Mouse (Mus musculus): ENCODE measurements at regions not wholly inside any gene's neighbourhood (a gene's known extent, or its start where the extent isn't known, plus 50 kb on each side); places are given as distances from the start of the nearest gene placed in this dataset.

GRCm38 (mm10) chr1:121049684-121050083 is 282.7 kb downstream of the Insig2 start:
- TF ChIP-seq CTCF (IDR thresholded peaks at IDR 0.05; ENCODE audit: control insufficient read depth, insufficient read depth, low read length) (no peak), POLR2A (IDR thresholded peaks at IDR 0.05; ENCODE audit: borderline replicate concordance, control insufficient read depth, low read depth, low read length) (no peak)
- WGBS = 68% methylated on average over 4 of the region's 4 CpGs
- H3K27ac ChIP-seq (ENCODE audit: control insufficient read depth, insufficient read depth, low read depth, low read length, poor library complexity) = no peak overlapping the region
- H3K4me3 ChIP-seq (replicated peaks; ENCODE audit: control insufficient read depth, low read depth, low read length) = no peak overlapping the region
- no peaks in the 10 kb centered on the region for H3K4me1 ChIP-seq (ENCODE audit: control insufficient read depth, insufficient read depth, low read length)

GRCm38 (mm10) chr1:121050695-121051495 is 281.5 kb downstream of the Insig2 start:
- TF ChIP-seq CTCF (IDR thresholded peaks at IDR 0.05; ENCODE audit: control insufficient read depth, insufficient read depth, low read length) (no peak), POLR2A (IDR thresholded peaks at IDR 0.05; ENCODE audit: borderline replicate concordance, control insufficient read depth, low read depth, low read length) (no peak)
- Histone ChIP-seq H3K4me3 (replicated peaks; ENCODE audit: control insufficient read depth, low read depth, low read length) (no peak overlapping the region), H3K4me1 (ENCODE audit: control insufficient read depth, insufficient read depth, low read length) (no peaks in the 10 kb centered on the region), H3K27ac (ENCODE audit: control insufficient read depth, insufficient read depth, low read depth, low read length, poor library complexity) (no peak overlapping the region)
- 51% methylated on average over 11 of the region's 12 CpGs for WGBS

GRCm38 (mm10) chr1:121051496-121052119 is 280.8 kb downstream of the Insig2 start:
- Histone ChIP-seq H3K4me1 (ENCODE audit: control insufficient read depth, insufficient read depth, low read length) (no peaks in the 10 kb centered on the region), H3K27ac (ENCODE audit: control insufficient read depth, insufficient read depth, low read depth, low read length, poor library complexity) (no peak overlapping the region), H3K4me3 (replicated peaks; ENCODE audit: control insufficient read depth, low read depth, low read length) (no peak overlapping the region)
- WGBS = 59% methylated on average over 6 of the region's 6 CpGs
- TF ChIP-seq POLR2A (IDR thresholded peaks at IDR 0.05; ENCODE audit: borderline replicate concordance, control insufficient read depth, low read depth, low read length) = no peak
- no peak for TF ChIP-seq CTCF (IDR thresholded peaks at IDR 0.05; ENCODE audit: control insufficient read depth, insufficient read depth, low read length)

GRCm38 (mm10) chr1:121052120-121052501 is 280.3 kb downstream of the Insig2 start:
- Histone ChIP-seq H3K4me1 (ENCODE audit: control insufficient read depth, insufficient read depth, low read length) (no peaks in the 10 kb centered on the region), H3K4me3 (replicated peaks; ENCODE audit: control insufficient read depth, low read depth, low read length) (no peak overlapping the region), H3K27ac (ENCODE audit: control insufficient read depth, insufficient read depth, low read depth, low read length, poor library complexity) (no peak overlapping the region)
- TF ChIP-seq POLR2A (IDR thresholded peaks at IDR 0.05; ENCODE audit: borderline replicate concordance, control insufficient read depth, low read depth, low read length) (no peak), CTCF (IDR thresholded peaks at IDR 0.05; ENCODE audit: control insufficient read depth, insufficient read depth, low read length) (no peak)
- 79% methylated on average over 5 of the region's 5 CpGs for WGBS

GRCm38 (mm10) chr1:121053692-121054091 is 278.7 kb downstream of the Insig2 start:
- 41% methylated on average over 11 of the region's 11 CpGs for WGBS

GRCm38 (mm10) chr1:121074569-121074968 is 257.8 kb downstream of the Insig2 start:
- WGBS = 82% methylated on average over 1 of the region's 1 CpGs

More at GRCm38 (mm10) chr1:121053692-121054091, 278.7 kb downstream of the Insig2 start:
- Histone ChIP-seq H3K4me3 (replicated peaks; ENCODE audit: control insufficient read depth, low read depth, low read length) (no peak overlapping the region), H3K4me1 (ENCODE audit: control insufficient read depth, insufficient read depth, low read length) (no peaks in the 10 kb centered on the region), H3K27ac (ENCODE audit: control insufficient read depth, insufficient read depth, low read depth, low read length, poor library complexity) (no peak overlapping the region)
- TF ChIP-seq POLR2A (IDR thresholded peaks at IDR 0.05; ENCODE audit: borderline replicate concordance, control insufficient read depth, low read depth, low read length) (no peak), CTCF (IDR thresholded peaks at IDR 0.05; ENCODE audit: control insufficient read depth, insufficient read depth, low read length) (no peak)

GRCm38 (mm10) chr1:121082839-121083238 is 249.6 kb downstream of the Insig2 start:
- no peak for TF ChIP-seq CTCF (IDR thresholded peaks at IDR 0.05; ENCODE audit: control insufficient read depth, insufficient read depth, low read length)
- TF ChIP-seq POLR2A (IDR thresholded peaks at IDR 0.05; ENCODE audit: borderline replicate concordance, control insufficient read depth, low read depth, low read length) = no peak
- WGBS = 49% methylated on average over 5 of the region's 5 CpGs
- no peak overlapping the region for H3K27ac ChIP-seq (ENCODE audit: control insufficient read depth, insufficient read depth, low read depth, low read length, poor library complexity)
- no peaks in the 10 kb centered on the region; the same call in 1 of the 2 replicates for H3K4me1 ChIP-seq (ENCODE audit: control insufficient read depth, insufficient read depth, low read length)
- no peak overlapping the region for H3K4me3 ChIP-seq (replicated peaks; ENCODE audit: control insufficient read depth, low read depth, low read length)

More at GRCm38 (mm10) chr1:121074569-121074968, 257.8 kb downstream of the Insig2 start:
- H3K4me3 ChIP-seq (replicated peaks; ENCODE audit: control insufficient read depth, low read depth, low read length) = no peak overlapping the region
- H3K4me1 ChIP-seq (ENCODE audit: control insufficient read depth, insufficient read depth, low read length) = no peaks in the 10 kb centered on the region; the same call in 1 of the 2 replicates
- no peak for TF ChIP-seq CTCF (IDR thresholded peaks at IDR 0.05; ENCODE audit: control insufficient read depth, insufficient read depth, low read length)
- TF ChIP-seq POLR2A (IDR thresholded peaks at IDR 0.05; ENCODE audit: borderline replicate concordance, control insufficient read depth, low read depth, low read length) = no peak
- H3K27ac ChIP-seq (ENCODE audit: control insufficient read depth, insufficient read depth, low read depth, low read length, poor library complexity) = no peak overlapping the region

GRCm38 (mm10) chr1:121085101-121085727 is 247.2 kb downstream of the Insig2 start:
- no peak overlapping the region for H3K4me3 ChIP-seq (replicated peaks; ENCODE audit: control insufficient read depth, low read depth, low read length)
- 55% methylated on average over 2 of the region's 2 CpGs for WGBS
- no peak overlapping the region for H3K27ac ChIP-seq (ENCODE audit: control insufficient read depth, insufficient read depth, low read depth, low read length, poor library complexity)
- TF ChIP-seq CTCF (IDR thresholded peaks at IDR 0.05; ENCODE audit: control insufficient read depth, insufficient read depth, low read length) (no peak), POLR2A (IDR thresholded peaks at IDR 0.05; ENCODE audit: borderline replicate concordance, control insufficient read depth, low read depth, low read length) (no peak)
- no peaks in the 10 kb centered on the region for H3K4me1 ChIP-seq (ENCODE audit: control insufficient read depth, insufficient read depth, low read length)

All from bone marrow, adult 2 months (tissue).